Mouse (Mus musculus): Measurements from ENCODE around the gene Timm22. TPM values are rescaled to one million over a fixed set of nuclear protein-coding genes. Genes with fewer than 3 reads are reported as not detected.

Gene Timm22
- total RNA-seq, 2 experiments from 2014 or later = 41.3 to 46.9 TPM

Other genes starting within 250 kb of the Timm22 start
- gene Vps53, start 227.3 kb upstream of the Timm22 start, total RNA-seq (2021) = 10 to 100 TPM; 29.1 to 30.9 TPM
- gene Fam57a, start 227.3 kb upstream of the Timm22 start, total RNA-seq (2021) = 1 to 10 TPM; 6.3 to 6.6 TPM
- gene Dbil5, start 189.3 kb upstream of the Timm22 start, total RNA-seq (2021) = not detected
- gene Gemin4, start 189.3 kb upstream of the Timm22 start, total RNA-seq (2021) = 1 to 10 TPM; 1.8 to 2.6 TPM
- gene Mrm3, start 163.2 kb upstream of the Timm22 start, total RNA-seq (2021) = 10 to 100 TPM; 20.6 to 22.8 TPM
- 10 to 100 TPM; 37.7 to 44.7 TPM for gene Glod4, start 163.2 kb upstream of the Timm22 start, total RNA-seq (2021)
- 10 to 100 TPM; 15.5 to 17.4 TPM for gene Nxn, start 7.8 kb upstream of the Timm22 start, total RNA-seq (2021)
- gene Abr, start 215.4 kb downstream of the Timm22 start, total RNA-seq (2021) = 10 to 100 TPM; 29.4 to 34.3 TPM

Measured in heart, postnatal 14 days (tissue).